Mouse (Mus musculus): Measurements from ENCODE around the gene Babam2.

DNA sequence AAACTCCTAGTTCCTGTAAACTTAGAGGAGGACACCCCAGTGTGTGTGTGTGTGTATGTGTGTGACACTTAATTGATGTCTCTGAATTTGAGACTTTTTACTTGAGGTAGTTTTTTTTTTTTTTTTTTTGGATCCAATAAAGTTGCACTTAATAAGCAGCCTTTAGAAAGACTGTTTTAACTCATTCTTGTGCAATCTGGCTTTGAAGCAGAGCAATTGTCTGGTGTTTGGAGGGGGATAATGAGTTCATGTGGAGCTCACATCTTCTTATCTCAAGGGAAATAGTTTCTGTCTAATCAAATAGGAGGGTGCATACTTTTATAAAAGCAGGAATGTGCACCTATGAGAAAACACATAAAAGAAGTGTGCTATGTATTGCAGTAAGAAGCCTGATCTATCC lies 142.5 kb downstream of the Babam2 start:
- TF ChIP-seq EP300 (IDR thresholded peaks at IDR 0.05; ENCODE audit: low read depth), result no peak
- no peak for TF ChIP-seq CTCF (IDR thresholded peaks at IDR 0.05; ENCODE audit: low read depth)
